Mouse (Mus musculus) embryonic fibroblast, embryonic 13.5 days (primary cell): ENCODE data around the gene Tbc1d10c. TPM values are rescaled to one million over a fixed set of nuclear protein-coding genes. Genes with fewer than 3 reads are reported as not detected.

Experiments used
- H3K27ac ChIP-seq: 2 replicates; pipeline ENCODE4 v1.5.1; 2012; ENCODE audit warnings: low read length, control low read depth, inconsistent platforms; ENCODE audit not compliant: insufficient read depth
- H3K4me1 ChIP-seq: 2 replicates; pipeline ENCODE4 v1.6.1; 2011; ENCODE audit warnings: low read length; ENCODE audit not compliant: control insufficient read depth, insufficient read depth
- H3K4me3 ChIP-seq: 2 replicates; pipeline ENCODE4 v1.5.1; 2011; ENCODE audit warnings: mild to moderate bottlenecking, control low read depth, low read length; ENCODE audit not compliant: insufficient read depth
- CTCF ChIP-seq: IDR thresholded peaks from 2 replicates; pipeline ENCODE4 v1.5.1; 2011; ENCODE audit warnings: mild to moderate bottlenecking, control low read depth, low read length, moderate library complexity, borderline replicate concordance; ENCODE audit not compliant: insufficient read depth
- POLR2A ChIP-seq: IDR thresholded peaks from 2 replicates; pipeline ENCODE4 v1.6.1; 2011; ENCODE audit warnings: low read depth, mild to moderate bottlenecking, control low read depth, low read length, moderate library complexity
- polyA plus RNA-seq: library from polyadenylated mRNA; stranded (reverse); fragments of >200 nt; gene quantifications from 2 replicates; pipeline ENCODE4 v1.2.4, GENCODE M21; 2011; ENCODE audit warnings: low read depth; ENCODE audit not compliant: missing spikeins, insufficient read length

The Tbc1d10c gene
- polyA plus RNA-seq, 1 experiment, result 0.25 TPM

- Histone ChIP-seq H3K4me1 (no peaks in the 10 kb centered on the region), H3K4me3 (no peak overlapping the region), H3K27ac (no peak overlapping the region)
- TF ChIP-seq CTCF, result no peak
- no peak for TF ChIP-seq POLR2A
Observed at GRCm38 (mm10) chr19:4164100-4164499, 27.0 kb downstream of the Tbc1d10c start.

- Histone ChIP-seq H3K27ac (no peak overlapping the region), H3K4me1 (no peaks in the 10 kb centered on the region), H3K4me3 (peak overlapping the region; percentile 39)
- no peak for TF ChIP-seq POLR2A
- TF ChIP-seq CTCF, result no peak
Observed at GRCm38 (mm10) chr19:4163543-4163887, 27.6 kb downstream of the Tbc1d10c start.

- TF ChIP-seq CTCF, result no peak
- peak; percentile 66 for TF ChIP-seq POLR2A
- no peak within 1 kb of the TSS for H3K27ac ChIP-seq
- H3K4me1 ChIP-seq, result no peaks in the 10 kb centered on the region
- H3K4me3 ChIP-seq, result peak within 1 kb of the TSS; percentile 74
Observed at GRCm38 (mm10) chr19:4162646-4163542, 28.2 kb downstream of the Tbc1d10c start, which contains the start of gene Rps6kb2. Gene Rps6kb2, minus strand, starts transcription at chr19:4163354.

GRCm38 (mm10) chr19:4159049-4159448 is 32.0 kb downstream of the Tbc1d10c start:
- H3K27ac ChIP-seq, result no peak overlapping the region
- TF ChIP-seq POLR2A (no peak), CTCF (no peak)
- no peaks in the 10 kb centered on the region for H3K4me1 ChIP-seq
- H3K4me3 ChIP-seq, result no peak overlapping the region

GRCm38 (mm10) chr19:4156771-4157170 is 34.3 kb downstream of the Tbc1d10c start:
- H3K27ac ChIP-seq, result no peak overlapping the region
- no peak overlapping the region for H3K4me3 ChIP-seq
- H3K4me1 ChIP-seq, result no peaks in the 10 kb centered on the region
- TF ChIP-seq CTCF (no peak), POLR2A (no peak)

- Histone ChIP-seq H3K4me3 (no peak overlapping the region), H3K4me1 (no peaks in the 10 kb centered on the region), H3K27ac (no peak overlapping the region)
- TF ChIP-seq POLR2A, result no peak
Observed at GRCm38 (mm10) chr19:4156073-4156579, 35.0 kb downstream of the Tbc1d10c start.

GRCm38 (mm10) chr19:4155223-4156072 is 35.6 kb downstream of the Tbc1d10c start:
- no peak for TF ChIP-seq CTCF
- no peak for TF ChIP-seq POLR2A
- no peak overlapping the region for H3K4me3 ChIP-seq
- no peaks in the 10 kb centered on the region for H3K4me1 ChIP-seq
- H3K27ac ChIP-seq, result no peak overlapping the region

GRCm38 (mm10) chr19:4154437-4155222 is 36.5 kb downstream of the Tbc1d10c start:
- Histone ChIP-seq H3K4me3 (no peak overlapping the region), H3K27ac (no peak overlapping the region), H3K4me1 (no peaks in the 10 kb centered on the region)
- TF ChIP-seq CTCF (no peak), POLR2A (no peak)

GRCm38 (mm10) chr19:4153232-4153654 is 37.8 kb downstream of the Tbc1d10c start, which contains the start of gene Ptprcap:
Gene Ptprcap, plus strand, starts transcription at chr19:4153604.
- Histone ChIP-seq H3K4me3 (no peak within 1 kb of the TSS), H3K27ac (no peak within 1 kb of the TSS), H3K4me1 (no peaks in the 10 kb centered on the region)
- 0 out of 2 replicates have a peak, but pooled peaks have one; percentile 11 for TF ChIP-seq POLR2A
- TF ChIP-seq CTCF, result no peak
